Mouse (Mus musculus) c-Kit-positive CD71-negative TER-119-negative erythroid progenitor cells, embryonic 14.5 days (primary cell): ENCODE measurements around the gene Fgfr2.

ENCODE experiments used
- DNase-seq: peaks from one replicate; pipeline ENCODE4 v3.0.0-alpha.2; 2013; ENCODE audit warnings: low read depth

The Fgfr2 gene

DNA sequence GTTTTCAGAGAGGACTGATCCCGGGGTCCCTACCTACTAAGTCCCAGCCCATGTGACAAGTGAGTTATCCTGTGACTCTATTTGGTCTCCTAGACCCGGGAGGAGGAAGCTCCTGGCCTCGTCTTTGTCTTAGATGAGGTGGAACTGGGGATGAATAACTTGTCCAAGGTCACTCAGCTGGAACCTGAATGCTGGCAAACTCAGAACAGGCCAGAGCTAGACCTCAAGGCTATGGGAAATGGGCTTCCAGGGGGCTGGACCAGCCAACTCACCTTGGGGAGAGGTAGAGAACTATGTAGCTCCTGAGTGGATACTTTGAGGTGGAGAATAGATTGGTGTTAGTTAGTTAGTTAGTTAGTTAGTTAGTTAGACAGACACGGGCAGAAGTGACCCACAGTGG is 2185.1 kb downstream of the Fgfr2 start:
- no peak for DNase-seq

GRCm38 (mm10) chr7:130937266-130937841 is 2185.8 kb downstream of the Fgfr2 start:
- DNase-seq, result no peak

- no peak for DNase-seq
Measured at GRCm38 (mm10) chr7:130936472-130936951, 2186.6 kb downstream of the Fgfr2 start.

- no peak for DNase-seq
Measured at GRCm38 (mm10) chr7:130935793-130936471, 2187.2 kb downstream of the Fgfr2 start, which contains the start of gene Htra1. Htra1 (plus strand) TSS chr7:130936111.

DNA sequence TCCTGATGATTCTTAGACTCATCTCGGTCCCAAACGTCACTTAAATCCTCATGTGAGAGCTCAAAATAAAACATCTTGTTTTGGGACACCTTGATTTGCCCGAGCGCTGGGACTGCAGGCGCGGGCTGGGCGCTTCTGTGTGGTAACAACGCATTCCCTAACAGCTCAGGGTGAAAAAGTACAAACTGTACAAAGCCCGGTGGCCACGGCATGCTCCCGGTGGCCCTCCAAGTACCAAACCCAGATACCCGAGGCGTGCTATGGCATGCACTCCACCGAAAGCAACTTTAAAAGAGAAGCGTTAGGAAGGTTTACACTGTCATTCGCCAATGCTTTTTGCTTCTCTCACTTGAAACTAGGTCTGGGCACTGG is 2187.7 kb downstream of the Fgfr2 start:
- no peak for DNase-seq

DNA sequence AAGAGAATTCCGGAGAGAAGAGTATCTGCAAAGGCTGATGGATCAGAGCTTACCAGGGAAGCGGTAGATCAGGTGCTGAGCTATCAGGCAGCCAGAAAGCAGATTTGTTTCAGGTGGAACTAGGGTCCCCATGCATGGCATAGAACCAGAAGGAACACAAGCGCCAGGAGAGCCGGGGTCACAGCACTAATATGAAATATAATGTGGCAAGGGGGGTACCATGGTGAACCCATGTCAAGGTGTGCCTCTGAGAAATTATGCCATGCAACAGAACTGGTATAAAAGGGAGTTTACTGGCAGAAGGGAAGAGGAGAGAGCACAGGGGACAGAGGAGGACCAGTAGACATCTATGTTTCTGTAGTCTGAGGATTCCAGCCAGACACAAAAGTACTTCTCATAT is 2188.5 kb downstream of the Fgfr2 start:
- no peak for DNase-seq

DNA sequence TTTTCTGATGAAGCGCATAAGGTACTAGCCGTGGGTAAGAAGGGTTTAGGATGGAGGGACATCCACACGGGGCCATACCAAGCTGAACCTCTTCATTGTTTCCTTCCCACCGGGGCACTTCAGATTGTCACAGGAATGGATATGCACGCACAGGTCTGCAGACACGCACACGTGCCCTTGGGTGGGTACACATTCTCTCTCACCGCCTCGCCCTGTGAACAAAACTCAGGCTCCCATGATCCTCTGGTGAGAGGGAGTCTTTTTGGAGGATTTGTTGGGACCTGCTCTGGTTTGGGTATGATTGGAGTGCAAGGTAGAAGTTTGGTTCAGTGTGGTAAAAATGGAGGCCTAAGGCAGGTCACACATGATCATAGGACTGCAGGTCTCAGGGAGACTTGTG is 2190.2 kb downstream of the Fgfr2 start:
- DNase-seq, result no peak

GRCm38 (mm10) chr7:130930401-130930800 is 2192.7 kb downstream of the Fgfr2 start:
- no peak for DNase-seq

- no peak for DNase-seq
Measured at GRCm38 (mm10) chr7:130922981-130923731, 2200.0 kb downstream of the Fgfr2 start.

DNA sequence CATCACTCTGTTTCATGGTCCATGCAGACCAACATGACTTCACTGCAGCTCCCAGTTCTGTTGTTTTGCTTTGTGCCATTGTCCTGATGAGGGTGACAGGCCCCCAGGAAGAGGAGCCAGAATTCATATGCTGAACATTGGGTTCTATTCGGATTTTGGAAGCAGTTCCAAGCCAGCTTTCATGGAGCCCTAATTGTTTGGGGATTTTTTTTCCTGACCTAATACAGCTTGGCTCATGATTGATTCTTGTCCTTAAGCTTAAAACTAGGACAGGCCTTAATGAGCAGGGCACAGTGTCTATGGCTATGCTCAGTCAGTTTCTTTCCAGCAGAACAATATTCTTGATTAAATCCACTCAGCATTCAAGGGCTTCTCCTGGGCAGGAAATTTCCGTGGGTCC is 2204.9 kb downstream of the Fgfr2 start:
- DNase-seq, result no peak

- DNase-seq, result no peak
Measured at GRCm38 (mm10) chr7:130914693-130915363, 2208.3 kb downstream of the Fgfr2 start.

DNA sequence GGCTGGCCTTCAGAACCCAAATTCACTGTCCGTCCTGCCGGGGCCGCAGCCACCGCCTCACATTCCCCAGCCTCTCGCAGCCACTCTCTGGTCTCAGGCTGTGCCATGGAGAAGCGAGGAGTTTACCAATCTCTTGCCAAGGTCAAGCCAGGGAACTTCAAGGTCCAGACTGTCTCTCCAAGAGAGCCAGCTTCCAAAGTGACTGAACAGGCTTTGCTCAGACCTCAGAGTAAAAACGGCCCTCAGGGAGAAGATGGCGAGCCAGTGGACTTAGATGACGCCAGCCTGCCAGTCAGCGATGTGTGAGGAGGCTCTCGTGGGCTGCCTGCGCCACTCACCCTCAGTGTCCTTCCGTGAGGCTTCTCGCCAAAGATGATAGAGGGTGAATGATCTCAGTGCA is 2212.3 kb downstream of the Fgfr2 start:
- no peak for DNase-seq

DNA sequence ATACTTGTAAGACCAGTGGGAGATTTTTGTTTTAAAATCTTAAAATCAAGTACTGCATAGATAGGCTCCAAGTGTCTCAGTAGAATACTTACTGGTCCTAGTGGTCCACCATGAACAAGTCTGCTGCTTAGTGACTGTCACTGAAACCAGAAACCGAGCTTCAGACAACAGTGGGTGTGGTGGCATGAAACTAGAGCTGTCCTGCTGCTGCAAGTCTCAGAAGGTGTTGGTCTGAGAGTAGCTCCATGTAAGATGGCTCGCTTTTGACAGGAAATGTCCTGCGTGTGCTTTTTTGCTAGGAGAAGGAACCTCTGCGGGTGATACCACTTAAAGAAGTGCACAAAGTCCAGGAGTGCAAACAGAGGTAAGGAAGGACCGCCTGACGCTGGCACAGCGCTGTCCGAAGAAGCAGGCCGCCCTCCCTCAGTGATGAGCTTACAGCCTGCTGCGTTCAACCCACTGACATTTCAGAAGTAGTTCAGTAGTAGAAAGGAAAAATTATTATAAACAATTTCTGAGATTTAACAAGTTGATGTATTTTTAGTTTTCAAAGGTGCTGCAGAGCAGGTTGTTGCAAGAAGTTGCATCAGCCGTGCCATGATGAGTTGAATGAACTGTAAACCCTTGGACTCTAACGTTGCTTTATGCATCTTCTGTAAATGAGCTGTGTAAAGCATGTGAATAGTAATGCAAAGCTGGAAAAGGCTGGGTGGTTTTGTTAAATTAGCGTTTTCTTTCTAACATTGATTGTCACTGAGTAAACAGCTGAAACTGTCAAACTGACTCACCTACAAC is 2218.4 kb downstream of the Fgfr2 start:
- no peak for DNase-seq

GRCm38 (mm10) chr7:130903505-130904074 is 2219.6 kb downstream of the Fgfr2 start:
- no peak for DNase-seq

- no peak for DNase-seq
Measured at GRCm38 (mm10) chr7:130902929-130903328, 2220.2 kb downstream of the Fgfr2 start.

DNA sequence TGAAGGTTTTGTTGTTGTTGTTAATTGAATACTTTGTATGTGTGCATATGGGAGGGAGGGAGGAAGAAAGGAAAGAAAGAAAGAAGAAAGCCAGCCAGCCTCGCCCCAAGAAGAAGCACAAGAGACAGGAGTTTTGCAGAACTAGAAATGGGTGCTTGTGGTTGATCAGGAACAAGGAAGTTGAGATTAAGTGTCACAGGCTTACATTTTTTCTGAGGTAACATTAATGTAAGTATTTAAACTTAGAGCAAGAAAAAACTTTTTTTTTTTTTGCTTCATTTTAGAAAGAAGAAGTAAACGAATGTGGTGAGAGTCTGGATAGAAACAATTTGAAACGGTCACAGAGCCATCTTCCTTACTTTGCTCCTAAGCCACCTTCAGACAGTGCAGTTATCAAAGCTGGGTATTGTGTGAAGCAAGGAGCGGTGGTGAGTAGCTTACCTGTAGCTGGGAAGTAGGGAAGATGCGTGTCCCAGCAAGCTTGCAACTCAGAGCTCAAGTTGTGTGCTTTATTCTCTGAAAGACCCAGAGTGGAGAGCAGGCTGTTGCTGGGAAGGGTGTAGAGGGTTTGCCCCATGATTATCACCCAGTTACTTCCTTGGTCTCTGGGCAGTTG is 2222.8 kb downstream of the Fgfr2 start:
- no peak for DNase-seq

- DNase-seq, result no peak
Measured at GRCm38 (mm10) chr7:130898373-130898772, 2224.8 kb downstream of the Fgfr2 start.

- no peak for DNase-seq
Measured at GRCm38 (mm10) chr7:130897201-130897600, 2225.9 kb downstream of the Fgfr2 start.

- no peak for DNase-seq
Measured at GRCm38 (mm10) chr7:130896064-130896463, 2227.1 kb downstream of the Fgfr2 start.

DNA sequence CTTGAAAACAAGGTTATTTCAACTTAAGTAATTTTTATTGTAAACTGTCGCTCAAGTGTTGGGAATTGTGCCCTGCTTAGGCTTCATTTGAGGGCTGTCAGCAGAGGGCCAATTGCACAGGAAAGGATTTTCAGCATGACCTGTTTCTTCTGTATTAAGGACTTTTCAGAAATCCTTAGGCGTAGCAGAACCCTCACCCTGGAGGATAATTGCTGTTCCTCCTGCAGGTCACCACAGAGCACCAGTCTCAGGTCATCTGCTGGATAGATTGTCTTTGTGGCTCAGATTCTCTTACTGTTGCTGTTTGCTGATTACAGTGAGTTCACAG is 2227.6 kb downstream of the Fgfr2 start:
- no peak for DNase-seq
